Mouse (Mus musculus) testis, adult 2 months (tissue): ENCODE measurements around the gene Suclg1. TPM values are rescaled to one million over a fixed set of nuclear protein-coding genes. Genes with fewer than 3 reads are reported as not detected.

ENCODE experiments used
- H3K27ac ChIP-seq: fragments of 200-500 bp; 2 replicates; pipeline ENCODE4 v1.5.1; 2012; ENCODE audit warnings: low read depth, low read length; ENCODE audit not compliant: control insufficient read depth, insufficient read depth
- H3K27me3 ChIP-seq: fragments of 200-500 bp; 2 replicates; pipeline ENCODE4 v1.6.1; 2012; ENCODE audit warnings: mild to moderate bottlenecking, low read length, moderate library complexity; ENCODE audit not compliant: control insufficient read depth, insufficient read depth
- H3K36me3 ChIP-seq: fragments of 200-500 bp; 2 replicates; pipeline ENCODE4 v1.6.1; 2012; ENCODE audit warnings: mild to moderate bottlenecking, low read length; ENCODE audit not compliant: control insufficient read depth, insufficient read depth
- H3K4me1 ChIP-seq: fragments of 200-500 bp; 2 replicates; pipeline ENCODE4 v1.6.1; 2012; ENCODE audit warnings: low read length; ENCODE audit not compliant: control insufficient read depth, insufficient read depth
- H3K4me3 ChIP-seq: fragments of 200-500 bp; 2 replicates; pipeline ENCODE4 v1.5.1; 2012; ENCODE audit warnings: low read depth, mild to moderate bottlenecking, low read length, moderate library complexity, mixed read lengths; ENCODE audit not compliant: control insufficient read depth
- CTCF ChIP-seq: fragments of 200-500 bp; IDR thresholded peaks from 2 replicates; pipeline ENCODE4 v1.5.1; 2012; ENCODE audit warnings: low read depth, mild to moderate bottlenecking, inconsistent platforms, low read length, moderate library complexity; ENCODE audit not compliant: control insufficient read depth, insufficient read depth, insufficient replicate concordance
- POLR2A ChIP-seq: fragments of 200-500 bp; IDR thresholded peaks from 2 replicates; pipeline ENCODE4 v1.6.1; 2012; ENCODE audit warnings: low read depth, mild to moderate bottlenecking, inconsistent platforms, low read length, moderate library complexity; ENCODE audit not compliant: control insufficient read depth
- polyA plus RNA-seq: library from polyadenylated mRNA; depleted of rRNA; stranded (reverse); fragments of >200 nt; gene quantifications from 2 replicates; pipeline ENCODE4 v1.2.3, GENCODE M21; 2012

Suclg1 gene
- polyA plus RNA-seq, 1 experiment = 112 TPM

GRCm38 (mm10) chr6:73251336-73251735, 3.2 kb downstream of the Suclg1 start:
- no peaks in the 10 kb centered on the region for H3K36me3 ChIP-seq
- H3K4me3 ChIP-seq = no peak overlapping the region
- H3K27ac ChIP-seq = no peak overlapping the region
- peaks cover 5% of the 10 kb centered on the region for H3K4me1 ChIP-seq
- H3K27me3 ChIP-seq = no peaks in the 10 kb centered on the region
- TF ChIP-seq POLR2A (no peak), CTCF (no peak)

DNA sequence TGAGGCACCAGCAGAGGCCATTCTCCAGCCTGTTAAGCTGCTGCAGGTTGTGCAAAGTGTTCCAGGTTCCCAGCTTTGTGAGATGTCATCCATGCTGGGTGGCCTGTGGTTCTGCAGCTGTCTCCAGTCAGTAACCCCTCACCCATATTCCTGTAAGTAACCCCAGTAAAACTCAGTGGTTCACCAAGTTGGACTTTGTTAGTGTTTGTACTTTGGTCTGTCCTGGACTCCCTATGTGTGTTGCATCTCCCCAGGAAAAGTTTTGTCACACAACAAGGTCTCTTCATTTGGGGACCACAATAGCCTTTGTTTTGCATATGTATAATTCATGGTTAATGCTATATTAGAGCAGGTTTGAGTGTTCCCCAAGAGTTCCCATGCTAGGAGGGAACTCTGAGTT, 4.2 kb downstream of the Suclg1 start:
- no peaks in the 10 kb centered on the region; the same call in 1 of the 2 replicates for H3K36me3 ChIP-seq
- peaks cover 5% of the 10 kb centered on the region for H3K4me1 ChIP-seq
- no peak overlapping the region for H3K27ac ChIP-seq
- TF ChIP-seq POLR2A = no peak
- TF ChIP-seq CTCF = no peak
- H3K4me3 ChIP-seq = no peak overlapping the region
- H3K27me3 ChIP-seq = no peaks in the 10 kb centered on the region

- no peaks in the 10 kb centered on the region; the same call in 1 of the 2 replicates for H3K36me3 ChIP-seq
- H3K27ac ChIP-seq = no peak overlapping the region
- H3K27me3 ChIP-seq = no peaks in the 10 kb centered on the region
- TF ChIP-seq POLR2A (no peak), CTCF (no peak)
- peaks cover 5% of the 10 kb centered on the region for H3K4me1 ChIP-seq
- no peak overlapping the region for H3K4me3 ChIP-seq
Measured at GRCm38 (mm10) chr6:73253006-73253405, 4.8 kb downstream of the Suclg1 start.

DNA sequence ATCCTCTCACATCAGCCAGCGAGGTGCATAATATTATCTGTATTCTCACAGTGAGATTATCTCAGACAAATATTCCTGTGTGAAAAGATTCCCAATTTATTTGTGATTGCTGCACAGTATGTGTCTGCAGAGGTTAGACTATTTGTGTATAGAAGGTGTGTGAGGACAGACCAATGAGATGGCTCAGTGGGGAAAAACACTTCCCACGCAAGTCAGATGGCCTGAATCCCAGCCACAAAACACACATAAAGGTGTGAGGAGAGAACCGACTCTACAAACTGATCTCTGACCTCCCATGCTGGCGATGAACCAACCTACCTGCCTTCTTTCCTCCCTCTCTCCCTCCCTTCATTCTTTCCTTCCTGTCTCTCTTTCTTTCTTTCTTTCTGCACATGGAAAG, 5.4 kb downstream of the Suclg1 start:
- no peaks in the 10 kb centered on the region for H3K27me3 ChIP-seq
- no peaks in the 10 kb centered on the region; the same call in 1 of the 2 replicates for H3K36me3 ChIP-seq
- H3K4me3 ChIP-seq = no peak overlapping the region
- H3K27ac ChIP-seq = no peak overlapping the region
- TF ChIP-seq POLR2A = no peak
- no peak for TF ChIP-seq CTCF
- H3K4me1 ChIP-seq = peaks cover 5% of the 10 kb centered on the region

GRCm38 (mm10) chr6:73254307-73255228, 6.4 kb downstream of the Suclg1 start:
- H3K36me3 ChIP-seq = peaks cover 1% of the 10 kb centered on the region
- H3K4me3 ChIP-seq = no peak overlapping the region
- H3K27ac ChIP-seq = no peak overlapping the region
- TF ChIP-seq CTCF (no peak), POLR2A (no peak)
- H3K4me1 ChIP-seq = peaks cover 3% of the 10 kb centered on the region
- H3K27me3 ChIP-seq = no peaks in the 10 kb centered on the region

DNA sequence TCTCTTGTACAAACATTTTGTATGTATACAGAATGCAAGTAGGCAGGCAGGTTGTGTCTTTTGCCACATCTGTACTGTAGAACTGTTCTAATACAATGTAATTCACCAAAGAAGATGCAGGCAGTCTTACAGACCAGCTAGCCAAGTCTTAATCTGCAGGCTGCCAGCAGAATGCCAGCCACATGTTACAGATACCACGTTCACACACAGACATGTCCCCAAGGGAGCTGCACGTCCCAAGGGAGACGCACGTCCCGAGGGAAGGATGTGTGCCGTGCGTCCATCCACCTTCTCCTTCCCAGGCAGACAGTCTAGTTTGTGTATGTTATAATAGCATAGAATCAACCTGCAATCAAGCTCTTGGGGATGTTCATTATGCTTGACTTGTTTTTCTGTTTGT, 8.9 kb downstream of the Suclg1 start:
- TF ChIP-seq POLR2A (no peak), CTCF (no peak)
- Histone ChIP-seq H3K27me3 (no peaks in the 10 kb centered on the region), H3K4me3 (no peak overlapping the region), H3K27ac (no peak overlapping the region), H3K4me1 (no peaks in the 10 kb centered on the region; the same call in 1 of the 2 replicates), H3K36me3 (peaks cover 1% of the 10 kb centered on the region)

GRCm38 (mm10) chr6:73260110-73260509, 11.9 kb downstream of the Suclg1 start:
- Histone ChIP-seq H3K27ac (no peak overlapping the region), H3K27me3 (no peaks in the 10 kb centered on the region), H3K4me3 (no peak overlapping the region), H3K4me1 (peaks cover 3% of the 10 kb centered on the region), H3K36me3 (peaks cover 1% of the 10 kb centered on the region)
- no peak for TF ChIP-seq CTCF

DNA sequence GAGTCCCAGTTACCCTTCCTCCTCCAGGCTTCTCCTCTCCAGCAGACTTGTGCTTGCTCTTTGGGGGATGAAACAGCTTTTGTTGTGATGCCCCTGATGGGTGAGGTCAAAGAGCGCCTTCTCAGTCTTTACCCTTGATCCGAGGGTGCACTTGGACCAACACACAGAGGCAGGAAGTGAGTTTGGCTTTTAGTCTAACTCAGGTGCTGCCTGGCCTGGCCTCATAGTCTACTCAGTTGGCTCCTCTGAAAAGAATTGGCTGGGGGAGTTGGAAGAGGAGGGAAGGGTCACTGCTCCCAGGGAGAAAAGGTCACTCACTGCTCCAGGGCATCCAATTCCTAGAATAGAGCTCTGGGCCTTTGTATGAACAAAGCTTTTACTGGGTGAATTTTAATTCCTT, 16.6 kb downstream of the Suclg1 start:
- no peaks in the 10 kb centered on the region; the same call in none of the 2 replicates for H3K36me3 ChIP-seq
- no peak overlapping the region for H3K4me3 ChIP-seq
- TF ChIP-seq CTCF (no peak), POLR2A (no peak)
- no peaks in the 10 kb centered on the region for H3K27me3 ChIP-seq
- H3K4me1 ChIP-seq = peaks cover 3% of the 10 kb centered on the region
- H3K27ac ChIP-seq = peak overlapping the region; percentile 21
